Mouse (Mus musculus) liver, embryonic 16.5 days (tissue): ENCODE data around the gene Klrb1f. TPM values are rescaled to one million over a fixed set of nuclear protein-coding genes. Genes with fewer than 3 reads are reported as not detected.

Source experiments
- ATAC-seq: fragments of 200-750 bp; cut with Nextera tagmentation; 2 replicates; pipeline ENCODE4 v1.8.0; 2017; ENCODE audit warnings: low read depth, mild to moderate bottlenecking, moderate number of reproducible peaks, moderate library complexity
- H3K27ac ChIP-seq: fragments of 300-500 bp; sonication (generic); 2 replicates; pipeline ENCODE4 v1.5.1; 2014; ENCODE audit warnings: mild to moderate bottlenecking, low read length
- H3K27me3 ChIP-seq: fragments of 300-500 bp; sonication (generic); 2 replicates; pipeline ENCODE4 v1.6.1; 2014; ENCODE audit warnings: low read depth, low read length, mixed read lengths; ENCODE audit not compliant: control insufficient read depth, insufficient read depth
- H3K36me3 ChIP-seq: fragments of 300-500 bp; sonication (generic); 2 replicates; pipeline ENCODE4 v1.6.1; 2014; ENCODE audit warnings: mild to moderate bottlenecking; ENCODE audit not compliant: control insufficient read depth, insufficient read depth
- H3K4me1 ChIP-seq: fragments of 300-500 bp; sonication (generic); 2 replicates; pipeline ENCODE4 v1.6.1; 2014; ENCODE audit warnings: low read depth, low read length, mixed read lengths; ENCODE audit not compliant: control insufficient read depth
- H3K4me2 ChIP-seq: fragments of 300-500 bp; sonication (generic); 2 replicates; pipeline ENCODE4 v1.6.1; 2014; ENCODE audit warnings: low read depth, low read length, mixed read lengths
- H3K4me3 ChIP-seq: fragments of 300-500 bp; sonication (generic); 2 replicates; pipeline ENCODE4 v1.5.1; 2014; ENCODE audit warnings: low read depth, mild to moderate bottlenecking, low read length
- H3K9ac ChIP-seq: fragments of 300-500 bp; sonication (generic); 2 replicates; pipeline ENCODE4 v1.6.1; 2014; ENCODE audit warnings: low read depth, low read length
- H3K9me3 ChIP-seq: fragments of 300-500 bp; sonication (generic); replicated peaks from 2 replicates; pipeline ENCODE4 v1.6.1; 2016; ENCODE audit warnings: low read length; ENCODE audit not compliant: control insufficient read depth
- WGBS: fragments of 180-500 bp; shearing (Covaris S2); extraction: QIAGEN DNeasy Blood & Tissue Kit; methylation state at CpG from one replicate; pipeline ENCODE4 v1.1.7; 2014; ENCODE audit not compliant: insufficient replicate concordance; 5-methylcytosine and 5-hydroxymethylcytosine counted together
- polyA plus RNA-seq: library from polyadenylated mRNA; unstranded; fragments of >200 nt; fragmentation: Nextera tagmentation; extraction: Ambion mirVana; gene quantifications from 2 replicates; pipeline ENCODE4 v1.2.1, GENCODE M21; 2015

The Klrb1f gene
- polyA plus RNA-seq, 1 experiment from 2014 or later, result 0.45 TPM

GRCm38 (mm10) chr6:129013762-129014276 lies 31.9 kb upstream of the Klrb1f start:
- WGBS, result 58% methylated on average over 5 of the region's 5 CpGs
- H3K9me3 ChIP-seq, result no peaks in the 10 kb centered on the region
- no peaks in the 10 kb centered on the region for H3K36me3 ChIP-seq
- H3K27me3 ChIP-seq, result no peaks in the 10 kb centered on the region
- H3K4me2 ChIP-seq, result no peak overlapping the region
- H3K4me1 ChIP-seq, result no peaks in the 10 kb centered on the region
- H3K4me3 ChIP-seq, result no peak overlapping the region
- no peak for ATAC-seq
- no peak overlapping the region for H3K9ac ChIP-seq
- no peak overlapping the region for H3K27ac ChIP-seq

GRCm38 (mm10) chr6:129014399-129014798 lies 31.3 kb upstream of the Klrb1f start:
- Histone ChIP-seq H3K27me3 (no peaks in the 10 kb centered on the region), H3K27ac (no peak overlapping the region), H3K4me1 (no peaks in the 10 kb centered on the region), H3K9ac (no peak overlapping the region), H3K4me3 (no peak overlapping the region), H3K36me3 (no peaks in the 10 kb centered on the region), H3K9me3 (no peaks in the 10 kb centered on the region), H3K4me2 (no peak overlapping the region)
- no peak for ATAC-seq
- WGBS, result 27% methylated on average over 1 of the region's 1 CpGs

GRCm38 (mm10) chr6:129027451-129028248 lies 18.1 kb upstream of the Klrb1f start:
- Histone ChIP-seq H3K4me3 (no peak overlapping the region), H3K27me3 (no peaks in the 10 kb centered on the region), H3K4me2 (no peak overlapping the region), H3K9me3 (no peaks in the 10 kb centered on the region), H3K9ac (no peak overlapping the region), H3K27ac (no peak overlapping the region), H3K36me3 (no peaks in the 10 kb centered on the region), H3K4me1 (no peaks in the 10 kb centered on the region)
- WGBS, result 71% methylated on average over 8 of the region's 8 CpGs
- ATAC-seq, result no peak

GRCm38 (mm10) chr6:129030175-129030824 lies 15.4 kb upstream of the Klrb1f start:
- no peak overlapping the region for H3K4me2 ChIP-seq
- no peak overlapping the region for H3K9ac ChIP-seq
- H3K4me1 ChIP-seq, result no peaks in the 10 kb centered on the region
- H3K27me3 ChIP-seq, result no peaks in the 10 kb centered on the region
- no peaks in the 10 kb centered on the region for H3K9me3 ChIP-seq
- ATAC-seq, result no peak
- no peaks in the 10 kb centered on the region for H3K36me3 ChIP-seq
- no peak overlapping the region for H3K4me3 ChIP-seq
- 48% methylated on average over 6 of the region's 6 CpGs for WGBS
- no peak overlapping the region for H3K27ac ChIP-seq

GRCm38 (mm10) chr6:129030964-129031363 lies 14.7 kb upstream of the Klrb1f start:
- Histone ChIP-seq H3K27me3 (no peaks in the 10 kb centered on the region), H3K4me1 (no peaks in the 10 kb centered on the region), H3K9ac (no peak overlapping the region), H3K36me3 (no peaks in the 10 kb centered on the region), H3K4me2 (no peak overlapping the region), H3K9me3 (no peaks in the 10 kb centered on the region), H3K4me3 (no peak overlapping the region), H3K27ac (no peak overlapping the region)
- 63% methylated on average over 2 of the region's 2 CpGs for WGBS
- no peak for ATAC-seq

- no peak overlapping the region for H3K27ac ChIP-seq
- WGBS, result 40% methylated on average over 2 of the region's 2 CpGs
- no peak overlapping the region for H3K9ac ChIP-seq
- no peaks in the 10 kb centered on the region for H3K36me3 ChIP-seq
- H3K4me1 ChIP-seq, result no peaks in the 10 kb centered on the region
- H3K4me2 ChIP-seq, result no peak overlapping the region
- ATAC-seq, result peak; percentile 35; the same call in 1 of the 2 replicates
- H3K27me3 ChIP-seq, result no peaks in the 10 kb centered on the region
- no peaks in the 10 kb centered on the region for H3K9me3 ChIP-seq
- H3K4me3 ChIP-seq, result no peak overlapping the region
Observed at GRCm38 (mm10) chr6:129033397-129033796, 12.3 kb upstream of the Klrb1f start.

- Histone ChIP-seq H3K36me3 (no peaks in the 10 kb centered on the region), H3K27ac (no peak overlapping the region), H3K4me1 (no peaks in the 10 kb centered on the region), H3K9ac (no peak overlapping the region), H3K4me3 (no peak overlapping the region), H3K9me3 (no peaks in the 10 kb centered on the region), H3K4me2 (no peak overlapping the region), H3K27me3 (no peaks in the 10 kb centered on the region)
- no peak for ATAC-seq
- 38% methylated on average over 2 of the region's 2 CpGs for WGBS
Observed at GRCm38 (mm10) chr6:129035017-129035416, 10.7 kb upstream of the Klrb1f start.

GRCm38 (mm10) chr6:129036326-129036725 lies 9.4 kb upstream of the Klrb1f start:
- Histone ChIP-seq H3K4me1 (no peaks in the 10 kb centered on the region), H3K4me3 (no peak overlapping the region), H3K9ac (no peak overlapping the region), H3K4me2 (no peak overlapping the region), H3K27ac (no peak overlapping the region), H3K36me3 (no peaks in the 10 kb centered on the region), H3K27me3 (no peaks in the 10 kb centered on the region), H3K9me3 (no peaks in the 10 kb centered on the region)
- no peak for ATAC-seq

GRCm38 (mm10) chr6:129036890-129037463 lies 8.7 kb upstream of the Klrb1f start:
- Histone ChIP-seq H3K27ac (no peak overlapping the region), H3K36me3 (no peaks in the 10 kb centered on the region), H3K9ac (no peak overlapping the region), H3K4me2 (no peak overlapping the region), H3K4me3 (no peak overlapping the region), H3K4me1 (no peaks in the 10 kb centered on the region), H3K9me3 (no peaks in the 10 kb centered on the region), H3K27me3 (no peaks in the 10 kb centered on the region)
- ATAC-seq, result no peak
- WGBS, result 16% methylated on average over 2 of the region's 2 CpGs
